Comparison of ENCODE assay signal across 16 mouse cellular contexts in the genomic region with DNA sequence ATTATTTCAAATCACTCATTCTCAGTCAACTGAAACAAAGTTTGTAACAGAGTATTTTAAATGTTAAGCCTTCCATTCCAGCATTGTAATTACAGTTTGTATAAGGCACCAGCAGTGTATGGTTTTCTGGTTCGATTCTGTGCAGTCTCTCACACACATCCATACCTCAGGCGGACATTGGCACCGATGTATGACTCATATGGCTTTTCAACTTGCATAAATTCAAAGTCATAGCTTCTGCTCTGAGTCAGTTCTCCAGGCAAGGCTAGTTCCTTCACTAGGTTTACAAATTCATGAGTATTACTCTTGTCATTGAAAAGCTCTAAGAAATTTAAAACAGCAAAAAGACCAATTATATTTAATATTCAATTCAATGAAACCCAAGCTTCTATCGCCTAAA. TPM values are rescaled to one million over a fixed set of nuclear protein-coding genes. Genes with fewer than 3 reads are reported as not detected.
"Had no signal": no experiment of that assay in that cellular context is flagged by ENCODE, and none has a peak within 500 bp of the region (broad histone marks: within the 10 kb centered on the region; RNA-seq: fewer than 3 reads in every experiment).

No protein-coding gene starts in this region.

- DNase-seq: gastrocnemius, adult 2 months; gastrocnemius, postnatal 10 days; gastrocnemius, postnatal 25 days; heart, adult 2 months; heart, postnatal 10 days; heart, postnatal 4 days; kidney, adult 18-20 months; kidney, adult 8-10 months; kidney, postnatal 10 days; kidney, postnatal 25 days; kidney, postnatal 4 days; layer of hippocampus, adult 9-11 months; layer of hippocampus, postnatal 36 days; left cerebral cortex, postnatal 4 days had no signal

RNA-seq across cellular contexts. Expression of a gene that starts 20.4 kb away (rescaled TPM):
- total RNA-seq: gastrocnemius, postnatal 25 days had no signal

RNA-seq across cellular contexts. Expression of a gene that starts 47.4 kb away (rescaled TPM):
- total RNA-seq: gastrocnemius, adult 2 months; granulocyte monocyte progenitor cell, adult 5-6 weeks; heart, adult 2 months; heart, postnatal 10 days; heart, postnatal 25 days; heart, postnatal 4 days had no signal
